Comparison of ENCODE assay signal across 26 mouse cellular contexts in the genomic region with DNA sequence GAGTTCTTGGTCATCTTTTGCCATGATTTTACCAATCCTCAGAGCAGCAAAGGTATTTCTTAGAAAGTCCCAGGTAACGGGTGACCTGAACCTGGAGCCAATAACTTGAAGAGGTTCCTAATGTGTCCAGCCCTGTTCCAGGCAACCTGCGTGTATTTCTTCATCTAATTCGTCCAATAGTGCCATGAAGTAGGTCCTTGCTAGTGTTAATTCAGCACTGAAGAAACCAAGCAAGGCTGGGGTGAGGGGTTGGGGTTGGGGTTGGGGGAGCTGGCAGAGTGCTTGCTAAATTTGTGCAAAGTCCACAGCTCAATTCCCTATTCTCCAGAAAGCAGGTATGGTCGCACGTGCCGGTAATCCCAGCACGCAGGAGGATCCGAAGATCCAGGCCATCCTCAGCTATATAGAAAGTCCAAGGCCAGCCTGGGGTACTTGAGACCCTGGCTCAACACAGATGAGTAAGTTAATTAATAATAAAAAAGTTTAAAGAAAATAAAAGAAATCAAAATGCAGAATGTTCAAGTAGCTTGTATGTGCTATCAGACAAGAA. TPM values are rescaled to one million over a fixed set of nuclear protein-coding genes. Genes with fewer than 3 reads are reported as not detected.
DNase-seq lines count a peak whose midpoint lies in the region; ATAC-seq and TF ChIP-seq lines count a peak whose summit lies in the region.
"Had no signal": no experiment of that assay in that cellular context is flagged by ENCODE, and none has a peak within 500 bp of the region (broad histone marks: within the 10 kb centered on the region; RNA-seq: fewer than 3 reads in every experiment).

No protein-coding gene starts in this region.

- no peaks in the 10 kb centered on the region for H3K27me3 ChIP-seq in liver, embryonic 11.5 days (replicated peaks; ENCODE audit: control insufficient read depth, insufficient read depth, low read length)
- H3K27me3 ChIP-seq in liver, postnatal 0 days (ENCODE audit: insufficient read depth, low read length): no peaks in the 10 kb centered on the region
- H3K27me3 ChIP-seq: embryonic facial prominence, embryonic 12.5 days; intestine, embryonic 15.5 days had no signal

- no peak overlapping the region for H3K4me3 ChIP-seq in liver, embryonic 11.5 days (ENCODE audit: low read depth, low read length)
- H3K4me3 ChIP-seq in bone marrow, adult 2 months (replicated peaks; ENCODE audit: control insufficient read depth, low read depth, low read length): peak overlapping the region; percentile 44
- no peak overlapping the region for H3K4me3 ChIP-seq in liver, postnatal 0 days (ENCODE audit: low read depth, low read length)

- no peak overlapping the region for H3K27ac ChIP-seq in liver, embryonic 11.5 days (ENCODE audit: low read depth, low read length)
- H3K27ac ChIP-seq in bone marrow, adult 2 months (ENCODE audit: control insufficient read depth, insufficient read depth, low read depth, low read length, poor library complexity): peak overlapping the region; percentile 88
- H3K27ac ChIP-seq in liver, postnatal 0 days (ENCODE audit: low read depth): peak overlapping the region; percentile 80
- H3K27ac ChIP-seq: embryonic facial prominence, embryonic 12.5 days; gastrocnemius, adult 2 months; heart, adult 2 months; hindbrain, embryonic 15.5 days; intestine, embryonic 15.5 days; limb, embryonic 12.5 days; liver, embryonic 14.5 days had no signal

- no peak for DNase-seq in liver, embryonic 11.5 days (ENCODE audit: low spot score)
- no peak for DNase-seq in liver
- peak; percentile 35 to 49 for DNase-seq in B cell, adult 2 months
- DNase-seq in liver, postnatal 0 days: no peak
- DNase-seq in layer of hippocampus, postnatal 10 days (ENCODE audit: low spot score in 2 of 2): no peak
- no peak for DNase-seq in frontal cortex, postnatal 14 days (ENCODE audit: low spot score in 2 of 2)
- DNase-seq: adrenal gland, postnatal 10 days; cerebellum, adult 11-12 months; cerebellum, adult 9-11 months; gastrocnemius, adult 2 months; gastrocnemius, postnatal 36 days; kidney, adult 2 months; kidney, postnatal 36 days; midbrain, embryonic 14.5 days; retina, postnatal 1 day; right cerebral cortex, postnatal 25 days had no signal

- H3K4me2 ChIP-seq in liver, embryonic 11.5 days: peak overlapping the region; percentile 80
- H3K4me2 ChIP-seq in liver, postnatal 0 days (ENCODE audit: low read depth, low read length): peak overlapping the region; percentile 36

- no peak for TF ChIP-seq CTCF in bone marrow, adult 2 months (IDR thresholded peaks at IDR 0.05; ENCODE audit: control insufficient read depth, insufficient read depth, low read length)
- TF ChIP-seq CTCF in liver, postnatal 0 days (IDR thresholded peaks at IDR 0.05; ENCODE audit: low read depth): no peak

- WGBS in liver, embryonic 11.5 days: 88% methylated on average over 8 of the region's 8 CpGs
- WGBS in bone marrow, adult 2 months: 60% methylated on average over 8 of the region's 8 CpGs
- WGBS in liver, postnatal 0 days (ENCODE audit: insufficient replicate concordance): 77% methylated on average over 8 of the region's 8 CpGs

- no peak for TF ChIP-seq EP300 in liver, postnatal 0 days (IDR thresholded peaks at IDR 0.05; ENCODE audit: low read depth)

- no peaks in the 10 kb centered on the region for H3K9me3 ChIP-seq in liver, embryonic 11.5 days (ENCODE audit: control insufficient read depth, low read length)
- H3K9me3 ChIP-seq in liver, postnatal 0 days (ENCODE audit: low read length): no peaks in the 10 kb centered on the region
- H3K9me3 ChIP-seq: embryonic facial prominence, embryonic 12.5 days; heart, embryonic 12.5 days; hindbrain, embryonic 10.5 days; hindbrain, embryonic 15.5 days; intestine, embryonic 15.5 days; lung, embryonic 15.5 days had no signal

- H3K36me3 ChIP-seq in liver, embryonic 11.5 days (ENCODE audit: control insufficient read depth, insufficient read depth, low read length): no peaks in the 10 kb centered on the region
- no peaks in the 10 kb centered on the region for H3K36me3 ChIP-seq in liver, postnatal 0 days (replicated peaks; ENCODE audit: insufficient read depth, low read length)
- H3K36me3 ChIP-seq: embryonic facial prominence, embryonic 12.5 days; heart, embryonic 12.5 days; hindbrain, embryonic 10.5 days; hindbrain, embryonic 15.5 days; intestine, embryonic 15.5 days; limb, embryonic 12.5 days; lung, embryonic 15.5 days had no signal

- no peak for ATAC-seq in liver, embryonic 11.5 days (replicated peaks; ENCODE audit: low FRiP score)
- no peak for ATAC-seq in liver, postnatal 0 days

- H3K4me1 ChIP-seq in liver, embryonic 11.5 days (replicated peaks; ENCODE audit: control insufficient read depth, insufficient read depth, low read length): peaks cover 11% of the 10 kb centered on the region; the same call in 1 of the 2 replicates
- no peaks in the 10 kb centered on the region for H3K4me1 ChIP-seq in bone marrow, adult 2 months (ENCODE audit: control insufficient read depth, insufficient read depth, low read length)
- H3K4me1 ChIP-seq in liver, postnatal 0 days (ENCODE audit: insufficient read depth): peaks cover 10% of the 10 kb centered on the region

- no peak for TF ChIP-seq POLR2A in bone marrow, adult 2 months (IDR thresholded peaks at IDR 0.05; ENCODE audit: borderline replicate concordance, control insufficient read depth, low read depth, low read length)

- H3K9ac ChIP-seq in liver, embryonic 11.5 days (ENCODE audit: low read depth, low read length): no peak overlapping the region
- H3K9ac ChIP-seq in liver, postnatal 0 days (replicated peaks): no peak overlapping the region
- H3K9ac ChIP-seq: heart, embryonic 12.5 days; intestine, embryonic 15.5 days; limb, embryonic 12.5 days had no signal

RNA-seq across cellular contexts. Expression of a gene that starts 54.6 kb away (rescaled TPM):
- 135 and 155 TPM in 2 replicates for polyA plus RNA-seq in liver, embryonic 11.5 days (2014; fragmentation: Nextera tagmentation; extraction: Ambion mirVana)
- 48.0 and 64.9 TPM in 2 replicates for polyA plus RNA-seq in bone marrow, adult 2 months (2011; ENCODE audit: insufficient read depth, insufficient read length, low replicate concordance, missing spikeins)
- polyA plus RNA-seq in liver, postnatal 0 days (2015; fragmentation: Nextera tagmentation; extraction: Ambion mirVana): 34.4 and 38.6 TPM in 2 replicates
- total RNA-seq in layer of hippocampus, postnatal 10 days (2021): 100 to 1,000 TPM; 116 to 122 TPM

Comparison
In these comparisons a context has a peak if more than half of its experiments do, and no peak if none do; other contexts are left out.
1. DNase-seq: peak in B cell, adult 2 months (2 of 2); none in liver, embryonic 11.5 days (single experiment), liver (single experiment), liver, postnatal 0 days (single experiment), layer of hippocampus, postnatal 10 days (0 of 2) and frontal cortex, postnatal 14 days (0 of 2).